Mouse (Mus musculus) stomach, postnatal 0 days (tissue): ENCODE data around the gene Trim8. TPM values are rescaled to one million over a fixed set of nuclear protein-coding genes. Genes with fewer than 3 reads are reported as not detected.

Experiments
- ATAC-seq: fragments of 200-750 bp; cut with Nextera tagmentation; 2 replicates; pipeline ENCODE4 v1.8.0; 2017; ENCODE audit not compliant: low FRiP score, low TSS enrichment
- DNase-seq: peaks from one replicate; pipeline ENCODE4 v3.0.0-alpha.2; 2016; ENCODE audit warnings: low spot score
- H3K27ac ChIP-seq: fragments of 300-500 bp; sonication (generic); replicated peaks from 2 replicates; pipeline ENCODE4 v1.5.1; 2014; ENCODE audit warnings: mild to moderate bottlenecking, control low read depth
- H3K27me3 ChIP-seq: fragments of 300-500 bp; sonication (generic); 2 replicates; pipeline ENCODE4 v1.6.1; 2014; ENCODE audit warnings: low read length; ENCODE audit not compliant: control insufficient read depth, insufficient read depth
- H3K36me3 ChIP-seq: fragments of 300-500 bp; sonication (generic); 2 replicates; pipeline ENCODE4 v1.6.1; 2014; ENCODE audit warnings: low read length, mixed read lengths; ENCODE audit not compliant: control insufficient read depth, insufficient read depth
- H3K4me1 ChIP-seq: fragments of 300-500 bp; sonication (generic); replicated peaks from 2 replicates; pipeline ENCODE4 v1.6.1; 2014; ENCODE audit warnings: antibody characterized with exemption; ENCODE audit not compliant: control insufficient read depth, insufficient read depth
- H3K4me2 ChIP-seq: fragments of 300-500 bp; sonication (generic); replicated peaks from 2 replicates; pipeline ENCODE4 v1.6.1; 2014; ENCODE audit warnings: low read depth, mild to moderate bottlenecking, control low read depth, moderate library complexity
- H3K4me3 ChIP-seq: fragments of 300-500 bp; sonication (generic); 2 replicates; pipeline ENCODE4 v1.5.1; 2014; ENCODE audit warnings: low read depth, low read length, control low read depth
- H3K9ac ChIP-seq: fragments of 300-500 bp; sonication (generic); 2 replicates; pipeline ENCODE4 v1.6.1; 2014; ENCODE audit warnings: mild to moderate bottlenecking, low read length, control low read depth, mixed read lengths
- H3K9me3 ChIP-seq: fragments of 300-500 bp; sonication (generic); 2 replicates; pipeline ENCODE4 v1.6.1; 2016; ENCODE audit warnings: low read length; ENCODE audit not compliant: control insufficient read depth
- CTCF ChIP-seq: IDR thresholded peaks from 2 replicates; pipeline ENCODE4 v1.5.1; 2016; ENCODE audit warnings: antibody characterized with exemption, low read depth, mild to moderate bottlenecking, moderate library complexity
- EP300 ChIP-seq: optimal IDR thresholded peaks from 2 replicates; pipeline ENCODE3; 2016; ENCODE audit warnings: antibody characterized with exemption
- WGBS: fragments of 180-500 bp; shearing (Covaris S2); extraction: QIAGEN DNeasy Blood & Tissue Kit; methylation state at CpG from one replicate; pipeline ENCODE4 v1.1.7; 2014; 5-methylcytosine and 5-hydroxymethylcytosine counted together
- polyA plus RNA-seq: library from polyadenylated mRNA; unstranded; fragments of >200 nt; fragmentation: Nextera tagmentation; extraction: Ambion mirVana; gene quantifications from 2 replicates; pipeline ENCODE4 v1.2.1, GENCODE M21; 2015

Trim8 gene
- polyA plus RNA-seq, 1 experiment from 2014 or later: 15.1 TPM

DNA sequence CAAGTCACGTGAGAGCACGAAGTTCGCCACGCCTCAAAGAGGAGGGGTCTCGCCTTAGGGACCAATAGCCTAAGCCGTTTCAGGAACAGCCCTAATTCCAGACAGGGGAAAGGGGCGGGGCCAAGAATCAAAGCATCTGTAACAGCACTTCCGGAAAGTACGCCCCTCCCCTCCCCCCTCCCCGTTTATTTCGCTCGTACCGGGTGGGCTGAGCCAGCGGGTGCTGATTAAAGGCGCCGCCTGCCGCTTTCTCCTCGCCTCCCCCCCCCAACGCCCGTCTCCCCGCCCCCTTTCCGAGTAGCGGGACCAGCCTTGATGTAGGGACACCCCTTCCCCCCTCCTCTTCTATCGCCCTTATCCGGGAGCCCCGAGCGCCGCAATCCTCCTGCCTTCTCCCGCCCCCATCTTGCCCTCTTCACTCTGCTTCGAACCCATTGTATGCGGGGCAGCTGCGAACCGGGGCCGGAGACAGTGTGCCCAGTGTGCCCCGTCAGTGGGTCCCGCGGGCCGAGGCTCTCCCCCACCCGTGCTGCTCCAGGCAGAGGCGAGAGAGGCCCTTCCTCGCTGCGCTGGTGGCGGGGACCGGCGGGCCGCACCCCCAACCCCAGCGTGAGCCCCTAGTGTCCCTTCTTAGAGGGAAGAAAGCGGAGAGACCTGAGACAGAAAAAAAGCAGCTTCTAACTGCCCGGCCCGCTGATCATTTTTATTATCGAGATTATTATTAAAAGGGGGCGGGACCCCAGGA lies 1.5 kb upstream of the Trim8 start:
- under 1% methylated on average over 46 of the region's 52 CpGs for WGBS
- DNase-seq (peak; percentile 100), ATAC-seq (peak; percentile 69)
- Histone ChIP-seq H3K9ac (peak overlapping the region; percentile 99), H3K4me2 (peak overlapping the region; percentile 91), H3K4me3 (peak overlapping the region; percentile 97), H3K9me3 (no peaks in the 10 kb centered on the region), H3K4me1 (peaks cover 4% of the 10 kb centered on the region), H3K36me3 (no peaks in the 10 kb centered on the region), H3K27ac (peak overlapping the region; percentile 100), H3K27me3 (no peaks in the 10 kb centered on the region)
- 0 out of 2 replicates have a peak, but pooled peaks have one; percentile 0 for TF ChIP-seq CTCF
- peak; percentile 79 for TF ChIP-seq EP300

DNA sequence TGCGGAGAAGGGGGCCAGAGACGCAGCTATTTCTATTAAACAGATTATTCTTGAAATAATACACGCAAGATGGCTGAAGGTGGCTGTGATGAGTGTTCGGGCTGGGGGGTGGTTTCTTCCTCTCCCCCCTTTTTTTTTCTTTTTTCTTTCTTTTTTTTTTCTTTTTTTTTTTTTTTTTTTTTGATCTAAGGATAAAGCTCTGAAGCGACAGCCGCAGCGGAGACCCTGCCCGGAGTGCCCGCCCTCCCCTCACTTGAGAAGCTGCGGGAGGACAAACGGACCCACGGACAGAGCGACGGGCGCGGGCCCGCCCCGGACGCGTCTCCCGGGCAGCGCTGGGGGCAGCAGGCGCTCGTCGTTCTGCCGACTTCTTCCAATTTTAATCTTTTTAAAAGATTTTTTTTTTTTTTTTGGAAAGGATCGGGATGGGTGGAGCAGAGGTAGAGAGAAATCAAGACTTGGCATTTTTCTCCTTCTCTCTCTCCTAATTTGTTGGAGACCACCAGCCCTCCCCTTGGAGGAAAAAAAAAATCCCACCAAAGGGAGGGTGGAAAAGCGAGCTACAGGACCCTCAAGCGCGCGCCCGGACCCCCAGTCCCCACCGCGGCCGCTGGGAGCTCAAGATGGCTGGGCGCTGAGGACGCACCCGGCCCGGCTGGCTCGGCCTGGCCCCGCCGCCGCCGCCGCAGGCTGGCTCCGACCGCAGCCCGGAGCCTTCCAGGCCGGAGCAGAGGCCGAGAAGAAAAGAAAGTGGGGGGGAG lies 741 bp upstream of the Trim8 start:
- no peaks in the 10 kb centered on the region for H3K9me3 ChIP-seq
- no peak; the same call in 1 of the 2 replicates for ATAC-seq
- WGBS: 1% methylated on average over 43 of the region's 50 CpGs
- H3K4me2 ChIP-seq: peak overlapping the region; percentile 91
- H3K4me3 ChIP-seq: peak overlapping the region; percentile 97
- no peak for TF ChIP-seq CTCF
- TF ChIP-seq EP300: no peak
- H3K27me3 ChIP-seq: no peaks in the 10 kb centered on the region
- no peaks in the 10 kb centered on the region for H3K36me3 ChIP-seq
- peaks cover 7% of the 10 kb centered on the region for H3K4me1 ChIP-seq
- peak overlapping the region; percentile 100 for H3K27ac ChIP-seq
- DNase-seq: peak; percentile 51
- H3K9ac ChIP-seq: peak overlapping the region; percentile 99

DNA sequence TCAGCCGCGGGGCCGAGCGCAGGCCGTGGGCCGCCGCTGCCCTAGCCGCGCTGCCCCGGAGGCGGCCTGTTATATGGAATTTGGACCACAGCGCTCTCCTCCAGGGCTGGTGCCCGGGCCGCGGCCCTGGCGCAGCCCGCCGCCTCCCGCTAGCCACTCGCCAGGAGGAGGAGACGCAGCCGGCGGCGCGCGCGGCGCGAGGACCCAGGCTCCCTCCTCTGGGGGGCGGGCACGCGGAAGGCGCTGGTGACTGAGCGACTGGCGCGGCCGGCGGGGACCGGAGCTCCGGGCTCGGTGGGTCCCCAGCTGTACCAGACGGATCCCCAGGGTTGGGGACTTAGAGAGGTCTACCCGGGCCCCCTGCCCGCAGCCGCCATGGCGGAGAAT lies 560 bp downstream of the Trim8 start:
- Histone ChIP-seq H3K27me3 (no peaks in the 10 kb centered on the region), H3K4me1 (peaks cover 17% of the 10 kb centered on the region), H3K4me2 (peak overlapping the region; percentile 91), H3K36me3 (peaks cover 4% of the 10 kb centered on the region; the same call in 1 of the 2 replicates), H3K4me3 (peak overlapping the region; percentile 97), H3K27ac (peak overlapping the region; percentile 100), H3K9me3 (no peaks in the 10 kb centered on the region), H3K9ac (peak overlapping the region; percentile 99)
- 0 out of 2 replicates have a peak, but pooled peaks have one; percentile 0 for ATAC-seq
- no peak for TF ChIP-seq EP300
- TF ChIP-seq CTCF: no peak
- DNase-seq: peak; percentile 82
- WGBS: 0% methylated on average over 23 of the region's 46 CpGs

DNA sequence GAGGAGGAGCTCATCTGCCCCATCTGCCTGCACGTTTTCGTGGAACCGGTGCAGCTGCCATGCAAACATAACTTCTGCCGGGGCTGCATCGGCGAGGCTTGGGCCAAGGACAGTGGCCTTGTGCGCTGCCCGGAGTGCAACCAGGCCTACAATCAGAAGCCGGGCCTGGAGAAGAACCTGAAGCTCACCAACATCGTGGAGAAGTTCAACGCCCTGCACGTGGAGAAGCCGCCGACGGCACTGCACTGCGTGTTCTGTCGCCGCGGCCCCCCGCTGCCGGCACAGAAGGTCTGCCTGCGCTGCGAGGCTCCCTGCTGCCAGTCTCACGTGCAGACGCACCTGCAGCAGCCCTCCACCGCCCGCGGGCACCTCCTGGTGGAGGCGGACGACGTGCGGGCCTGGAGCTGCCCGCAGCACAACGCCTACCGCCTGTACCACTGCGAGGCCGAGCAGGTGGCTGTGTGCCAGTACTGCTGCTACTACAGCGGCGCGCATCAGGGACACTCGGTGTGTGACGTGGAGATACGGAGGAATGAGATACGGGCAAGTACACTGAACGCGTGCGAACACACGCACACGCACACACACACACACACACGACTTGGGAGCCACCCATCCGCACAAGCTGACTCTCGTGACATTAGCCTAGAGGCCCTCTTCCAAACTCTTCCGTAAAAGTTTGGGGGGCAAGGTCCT lies 1.1 kb downstream of the Trim8 start:
- H3K4me2 ChIP-seq: peak overlapping the region; percentile 91
- under 1% methylated on average over 53 of the region's 53 CpGs for WGBS
- H3K36me3 ChIP-seq: peaks cover 9% of the 10 kb centered on the region
- H3K4me3 ChIP-seq: peak overlapping the region; percentile 97
- peak; percentile 30 for ATAC-seq
- H3K9ac ChIP-seq: peak overlapping the region; percentile 99
- peak; percentile 94 for DNase-seq
- H3K27ac ChIP-seq: peak overlapping the region; percentile 100
- TF ChIP-seq CTCF (peak; percentile 83), EP300 (no peak)
- H3K9me3 ChIP-seq: no peaks in the 10 kb centered on the region
- H3K27me3 ChIP-seq: no peaks in the 10 kb centered on the region
- H3K4me1 ChIP-seq: peaks cover 20% of the 10 kb centered on the region

DNA sequence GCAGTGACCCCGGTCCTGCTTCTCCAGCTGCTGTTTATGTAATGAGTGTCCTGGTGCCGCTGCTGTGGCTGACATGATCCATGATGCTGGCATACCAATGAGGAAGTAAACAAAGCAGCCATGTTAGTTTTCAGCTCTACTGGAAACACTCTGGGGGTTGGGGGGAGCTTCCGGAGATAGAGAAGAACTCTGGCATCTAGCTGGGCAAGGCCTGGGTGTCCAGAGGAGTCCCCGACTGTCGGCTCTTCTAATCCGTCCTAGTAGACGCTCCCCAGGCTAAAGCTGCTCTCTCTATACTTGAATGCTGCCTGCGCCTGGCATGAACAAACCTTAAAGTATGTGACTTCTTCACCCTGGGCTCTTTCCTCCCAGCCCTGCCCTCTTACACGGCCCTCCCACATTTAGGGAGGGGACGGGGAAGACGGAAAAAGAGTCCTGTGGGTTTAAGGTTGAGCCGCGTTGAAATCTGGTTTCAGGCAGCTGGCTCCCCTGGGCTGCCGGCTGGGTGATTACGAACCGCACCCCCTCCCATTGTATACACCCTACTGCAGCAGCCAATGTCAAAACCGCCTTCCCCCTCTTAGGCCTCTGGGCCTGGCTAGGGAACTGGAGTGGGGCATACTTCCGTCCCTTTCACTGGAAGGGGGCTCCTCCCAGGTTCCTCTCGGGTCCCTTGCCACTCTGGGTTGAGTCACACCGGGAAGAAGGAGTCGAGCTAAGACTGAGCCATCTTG lies 2.0 kb downstream of the Trim8 start:
- H3K27ac ChIP-seq: peak overlapping the region; percentile 100
- H3K4me2 ChIP-seq: peak overlapping the region; percentile 91
- ATAC-seq: peak; percentile 82
- peak overlapping the region; percentile 97 for H3K4me3 ChIP-seq
- H3K9me3 ChIP-seq: no peaks in the 10 kb centered on the region
- peak overlapping the region; percentile 99 for H3K9ac ChIP-seq
- H3K36me3 ChIP-seq: peaks cover 12% of the 10 kb centered on the region
- H3K4me1 ChIP-seq: peaks cover 24% of the 10 kb centered on the region
- H3K27me3 ChIP-seq: no peaks in the 10 kb centered on the region
- peak; percentile 93 for DNase-seq
- under 1% methylated on average over 21 of the region's 21 CpGs for WGBS
- TF ChIP-seq EP300: no peak
- no peak for TF ChIP-seq CTCF
